Mouse (Mus musculus) lung, embryonic 14.5 days (tissue): ENCODE results near the gene Celf5. TPM values are rescaled to one million over a fixed set of nuclear protein-coding genes. Genes with fewer than 3 reads are reported as not detected.
A peak's percentile ranks its signal among the peaks of the same experiment; 100 is the strongest.

ENCODE experiments used
- ATAC-seq: fragments of 200-750 bp; cut with Nextera tagmentation; 2 replicates; pipeline ENCODE4 v1.8.0; 2017; ENCODE audit warnings: mild to moderate bottlenecking, moderate TSS enrichment, moderate library complexity; ENCODE audit not compliant: insufficient read depth
- DNase-seq: peaks from one replicate; pipeline ENCODE4 v3.0.0-alpha.2; 2015
- H3K27ac ChIP-seq: fragments of 300-500 bp; sonication (generic); 2 replicates; pipeline ENCODE4 v1.5.1; 2014; ENCODE audit warnings: low read depth, mild to moderate bottlenecking, moderate library complexity
- H3K27me3 ChIP-seq: fragments of 300-500 bp; sonication (generic); 2 replicates; pipeline ENCODE4 v1.6.1; 2014; ENCODE audit warnings: low read length, control low read depth; ENCODE audit not compliant: insufficient read depth
- H3K36me3 ChIP-seq: fragments of 300-500 bp; sonication (generic); 2 replicates; pipeline ENCODE4 v1.6.1; 2014; ENCODE audit warnings: control low read depth; ENCODE audit not compliant: insufficient read depth
- H3K4me1 ChIP-seq: fragments of 300-500 bp; sonication (generic); 2 replicates; pipeline ENCODE4 v1.6.1; 2014; ENCODE audit warnings: antibody characterized with exemption, control low read depth; ENCODE audit not compliant: insufficient read depth
- H3K4me2 ChIP-seq: fragments of 300-500 bp; sonication (generic); 2 replicates; pipeline ENCODE4 v1.6.1; 2014; ENCODE audit warnings: mild to moderate bottlenecking
- H3K4me3 ChIP-seq: fragments of 300-500 bp; sonication (generic); 2 replicates; pipeline ENCODE4 v1.5.1; 2014; ENCODE audit warnings: low read depth, low read length
- H3K9ac ChIP-seq: fragments of 300-500 bp; sonication (generic); 2 replicates; pipeline ENCODE4 v1.6.1; 2014
- H3K9me3 ChIP-seq: fragments of 300-500 bp; sonication (generic); 2 replicates; pipeline ENCODE4 v1.6.1; 2016; ENCODE audit warnings: low read depth, low read length, control low read depth
- CTCF ChIP-seq: IDR thresholded peaks from 2 replicates; pipeline ENCODE4 v1.5.1; 2016; ENCODE audit warnings: antibody characterized with exemption, low read depth
- WGBS: fragments of 180-500 bp; shearing (Covaris S2); extraction: QIAGEN DNeasy Blood & Tissue Kit; methylation state at CpG from one replicate; pipeline ENCODE4 v1.1.7; 2014; 5-methylcytosine and 5-hydroxymethylcytosine counted together
- polyA plus RNA-seq: library from polyadenylated mRNA; unstranded; fragments of >200 nt; fragmentation: Nextera tagmentation; extraction: Ambion mirVana; gene quantifications from 2 replicates; pipeline ENCODE4 v1.2.1, GENCODE M21; 2014

Celf5 gene
- polyA plus RNA-seq, 1 experiment from 2014 or later: 0.09 TPM

- peaks cover 9% of the 10 kb centered on the region for H3K36me3 ChIP-seq
- TF ChIP-seq CTCF: no peak
- ATAC-seq (no peak), DNase-seq (no peak)
- WGBS: 81% methylated on average over 17 of the region's 17 CpGs
- H3K4me2 ChIP-seq: peak overlapping the region; percentile 58
- H3K9me3 ChIP-seq: no peaks in the 10 kb centered on the region
- no peaks in the 10 kb centered on the region for H3K27me3 ChIP-seq
- H3K9ac ChIP-seq: 0 out of 2 replicates have a peak overlapping the region, but pooled peaks have one; percentile 40
- 0 out of 2 replicates have a peak overlapping the region, but pooled peaks have one; percentile 77 for H3K4me3 ChIP-seq
- H3K27ac ChIP-seq: no peak overlapping the region
- H3K4me1 ChIP-seq: peaks cover 11% of the 10 kb centered on the region; the same call in 1 of the 2 replicates
These were observed 15.1 kb upstream of the Celf5 start for GRCm38 (mm10) chr10:81497401-81498270.

- Histone ChIP-seq H3K27ac (no peak overlapping the region), H3K27me3 (no peaks in the 10 kb centered on the region), H3K9ac (peak overlapping the region; percentile 40; the same call in 1 of the 2 replicates), H3K4me1 (peaks cover 11% of the 10 kb centered on the region; the same call in 1 of the 2 replicates), H3K4me3 (peak overlapping the region; percentile 77), H3K4me2 (peak overlapping the region; percentile 58), H3K9me3 (no peaks in the 10 kb centered on the region), H3K36me3 (peaks cover 16% of the 10 kb centered on the region)
- 37% methylated on average over 4 of the region's 4 CpGs for WGBS
- no peak for TF ChIP-seq CTCF
- no peak for ATAC-seq
- DNase-seq: no peak
These were observed 14.5 kb upstream of the Celf5 start for GRCm38 (mm10) chr10:81496969-81497368.

GRCm38 (mm10) chr10:81496264-81496901, 13.9 kb upstream of the Celf5 start, which contains the start of gene Ncln:
Gene Ncln (minus strand): TSS chr10:81496392.
- Histone ChIP-seq H3K9me3 (no peaks in the 10 kb centered on the region), H3K27ac (peak within 1 kb of the TSS; percentile 30; the same call in 1 of the 2 replicates), H3K9ac (peak within 1 kb of the TSS; percentile 78), H3K4me3 (peak within 1 kb of the TSS; percentile 77), H3K4me2 (peak within 1 kb of the TSS; percentile 99), H3K4me1 (peaks cover 11% of the 10 kb centered on the region; the same call in 1 of the 2 replicates), H3K27me3 (no peaks in the 10 kb centered on the region), H3K36me3 (peaks cover 22% of the 10 kb centered on the region)
- peak; percentile 96 for ATAC-seq
- under 1% methylated on average over 42 of the region's 45 CpGs for WGBS
- DNase-seq: peak; percentile 100
- TF ChIP-seq CTCF: peak; percentile 22; the same call in 1 of the 2 replicates

- Histone ChIP-seq H3K27ac (peak overlapping the region; percentile 22; the same call in 1 of the 2 replicates), H3K4me1 (peaks cover 11% of the 10 kb centered on the region; the same call in 1 of the 2 replicates), H3K9ac (peak overlapping the region; percentile 78), H3K36me3 (peaks cover 28% of the 10 kb centered on the region), H3K9me3 (no peaks in the 10 kb centered on the region), H3K4me2 (peak overlapping the region; percentile 99), H3K4me3 (peak overlapping the region; percentile 77), H3K27me3 (no peaks in the 10 kb centered on the region)
- no peak for TF ChIP-seq CTCF
- ATAC-seq (peak; percentile 28), DNase-seq (no peak)
- WGBS: 1% methylated on average over 41 of the region's 41 CpGs
These were observed 13.2 kb upstream of the Celf5 start for GRCm38 (mm10) chr10:81495616-81496263.

DNA sequence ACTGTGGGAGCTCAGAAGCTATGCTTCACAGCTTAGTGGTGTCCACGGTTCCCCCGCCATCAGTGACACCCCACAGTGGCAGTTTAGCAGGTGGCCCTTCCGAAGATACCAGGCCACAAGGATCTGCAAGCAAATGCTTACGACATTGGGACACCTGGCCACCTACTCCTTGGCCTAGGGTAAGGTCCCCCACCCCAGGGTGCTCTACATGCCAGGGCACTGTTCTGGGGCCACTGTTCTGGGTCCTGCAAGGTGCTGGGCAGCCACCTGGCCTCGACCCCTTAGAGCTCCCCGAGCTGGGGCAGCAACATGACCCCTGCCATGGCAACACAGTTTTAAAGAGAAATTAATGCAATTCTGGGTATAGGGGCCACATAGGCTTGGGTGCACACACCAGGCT, 12.6 kb upstream of the Celf5 start:
- H3K36me3 ChIP-seq: peaks cover 34% of the 10 kb centered on the region
- DNase-seq: no peak
- 62% methylated on average over 6 of the region's 6 CpGs for WGBS
- peaks cover 11% of the 10 kb centered on the region; the same call in 1 of the 2 replicates for H3K4me1 ChIP-seq
- H3K9ac ChIP-seq: peak overlapping the region; percentile 78
- no peaks in the 10 kb centered on the region for H3K27me3 ChIP-seq
- H3K9me3 ChIP-seq: no peaks in the 10 kb centered on the region
- peak overlapping the region; percentile 77 for H3K4me3 ChIP-seq
- TF ChIP-seq CTCF: no peak
- no peak overlapping the region for H3K27ac ChIP-seq
- ATAC-seq: no peak
- peak overlapping the region; percentile 99 for H3K4me2 ChIP-seq

DNA sequence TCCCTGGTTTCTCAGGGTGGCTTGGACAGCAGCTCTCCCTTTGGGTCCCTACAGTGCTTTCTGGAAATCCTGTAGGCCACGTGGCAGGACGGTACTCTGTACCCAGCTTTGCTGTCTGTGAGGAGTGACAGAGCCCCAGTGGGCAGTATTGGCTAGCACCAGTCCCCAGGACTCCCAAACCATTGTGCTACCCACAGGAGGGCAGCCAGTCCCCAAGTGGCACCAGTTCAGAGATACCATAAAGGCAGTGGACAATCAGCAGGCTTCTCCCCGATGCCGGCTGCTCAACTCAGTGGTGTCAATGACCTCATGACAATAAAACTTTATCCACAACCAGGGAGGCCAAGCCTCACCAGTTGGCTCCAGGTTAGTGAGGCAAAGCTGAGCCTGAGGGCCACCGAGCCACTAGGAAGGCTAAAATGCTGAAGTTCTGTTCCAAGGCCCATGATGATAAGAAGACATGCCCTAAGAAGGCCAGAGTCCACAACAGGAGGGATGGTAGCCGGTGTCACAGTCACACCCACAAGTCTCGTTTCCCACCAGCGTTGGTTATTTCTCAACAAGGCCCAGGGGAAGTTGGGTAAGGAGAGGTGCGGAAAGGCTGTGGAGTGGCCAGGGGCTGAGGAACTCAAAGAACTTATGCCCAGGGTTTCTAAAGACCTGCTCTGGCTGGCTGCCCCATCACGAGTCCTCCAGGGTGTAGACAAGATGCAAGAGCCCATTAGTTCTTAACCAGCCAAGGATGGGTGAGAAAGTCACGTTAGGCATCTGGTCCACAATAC, 11.9 kb upstream of the Celf5 start:
- DNase-seq (no peak), ATAC-seq (no peak)
- no peaks in the 10 kb centered on the region for H3K9me3 ChIP-seq
- no peak for TF ChIP-seq CTCF
- H3K4me3 ChIP-seq: peak overlapping the region; percentile 77
- peak overlapping the region; percentile 99 for H3K4me2 ChIP-seq
- H3K27ac ChIP-seq: no peak overlapping the region
- peaks cover 40% of the 10 kb centered on the region for H3K36me3 ChIP-seq
- H3K27me3 ChIP-seq: no peaks in the 10 kb centered on the region
- peak overlapping the region; percentile 78 for H3K9ac ChIP-seq
- 88% methylated on average over 11 of the region's 11 CpGs for WGBS
- peaks cover 11% of the 10 kb centered on the region; the same call in 1 of the 2 replicates for H3K4me1 ChIP-seq
